Mouse (Mus musculus) CH12.LX (cell line): Measurements from ENCODE around the gene Smad6. TPM values are rescaled to one million over a fixed set of nuclear protein-coding genes. Genes with fewer than 3 reads are reported as not detected.

Source experiments
- DNase-seq: peaks from one replicate; pipeline ENCODE4 v3.0.0-alpha.2; 2013; ENCODE audit errors: extremely low read depth
- H3K27ac ChIP-seq: 2 replicates; pipeline ENCODE4 v1.5.1; 2012; ENCODE audit warnings: low read depth, mild to moderate bottlenecking, control low read depth, moderate library complexity; ENCODE audit not compliant: insufficient read depth
- H3K27me3 ChIP-seq: replicated peaks from 2 replicates; pipeline ENCODE3; 2012; ENCODE audit warnings: inconsistent platforms
- H3K36me3 ChIP-seq, 2 experiments: replicated peaks in 1 of 2; 2 replicates each; pipeline versions ENCODE3 to v1.6.1; 2012; ENCODE audit warnings: inconsistent platforms in 1 of 2, low read length in 1 of 2, mild to moderate bottlenecking in 1 of 2, mixed read lengths in 1 of 2, moderate library complexity in 1 of 2; ENCODE audit not compliant: control insufficient read depth in 1 of 2, insufficient read depth in 1 of 2
- H3K4me1 ChIP-seq, 2 experiments: 2 replicates each; pipeline ENCODE4 v1.6.1; 2012; ENCODE audit warnings: inconsistent platforms in 1 of 2, moderate library complexity in 1 of 2; ENCODE audit not compliant: insufficient read depth in 2 of 2, control insufficient read depth in 1 of 2
- H3K4me2 ChIP-seq: 2 replicates; pipeline ENCODE4 v1.6.1; 2012; ENCODE audit warnings: low read depth, mild to moderate bottlenecking, control low read depth; ENCODE audit not compliant: poor library complexity, insufficient read depth, severe bottlenecking
- H3K4me3 ChIP-seq, 3 experiments: fragments of 150-350 bp in 1 of 3; sonication (generic) in 1 of 3; replicated peaks in 1 of 3; 2 replicates each; pipeline versions ENCODE3 to v1.5.1; 2011 to 2012; ENCODE audit warnings: low read depth in 2 of 3, low read length in 2 of 3, mild to moderate bottlenecking in 2 of 3, moderate library complexity in 2 of 3, control low read depth in 1 of 3, improper control_type of control experiment in 1 of 3, inconsistent platforms in 1 of 3, mixed read lengths in 1 of 3; ENCODE audit not compliant: poor library complexity in 1 of 3
- H3K79me2 ChIP-seq: replicated peaks from 2 replicates; pipeline ENCODE4 v1.6.1; 2012; ENCODE audit warnings: mild to moderate bottlenecking, moderate library complexity; ENCODE audit not compliant: control insufficient read depth, poor library complexity, insufficient read depth, severe bottlenecking; ENCODE audit errors: extremely low read depth
- H3K9ac ChIP-seq: 2 replicates; pipeline ENCODE4 v1.6.1; 2012; ENCODE audit warnings: low read depth, mild to moderate bottlenecking, control low read depth, moderate library complexity; ENCODE audit not compliant: insufficient read depth
- H3K9me3 ChIP-seq: replicated peaks from 2 replicates; pipeline ENCODE3; 2012; ENCODE audit warnings: low read length, inconsistent platforms, mixed read lengths
- BHLHE40 ChIP-seq: IDR thresholded peaks from 2 replicates; pipeline ENCODE4 v1.6.1; 2011; ENCODE audit warnings: mild to moderate bottlenecking, low read depth, low read length, improper control_type of control experiment
- CHD1 ChIP-seq: IDR thresholded peaks from 2 replicates; pipeline ENCODE4 v1.6.1; 2012; ENCODE audit warnings: low read depth, low read length, improper control_type of control experiment, inconsistent platforms
- CTCF ChIP-seq, 2 experiments: IDR thresholded peaks in 1 of 2; conservative IDR thresholded peaks in 1 of 2; 2 replicates each; pipeline ENCODE4 v1.5.1; 2011 to 2012; ENCODE audit warnings: low read depth in 2 of 2, low read length in 2 of 2, improper control_type of control experiment in 1 of 2, inconsistent platforms in 1 of 2, mild to moderate bottlenecking in 1 of 2, moderate library complexity in 1 of 2
- IRF4 ChIP-seq: IDR thresholded peaks from 2 replicates; pipeline ENCODE4 v1.6.1; 2014; ENCODE audit warnings: low read depth, mild to moderate bottlenecking, inconsistent platforms, low read length, improper control_type of control experiment
- KAT2A ChIP-seq: IDR thresholded peaks from 2 replicates; pipeline ENCODE4 v1.6.1; 2012; ENCODE audit warnings: low read length, improper control_type of control experiment, inconsistent platforms; ENCODE audit not compliant: insufficient replicate concordance
- MAFK ChIP-seq: IDR thresholded peaks from 2 replicates; pipeline ENCODE4 v1.6.1; 2011; ENCODE audit warnings: low read length, improper control_type of control experiment; ENCODE audit not compliant: insufficient replicate concordance
- MAX ChIP-seq: IDR thresholded peaks from 2 replicates; pipeline ENCODE4 v1.6.1; 2011; ENCODE audit warnings: low read length, improper control_type of control experiment
- MXI1 ChIP-seq: IDR thresholded peaks from 2 replicates; pipeline ENCODE4 v1.6.1; 2011; ENCODE audit warnings: mild to moderate bottlenecking, low read depth, low read length, improper control_type of control experiment
- NELFE ChIP-seq: IDR thresholded peaks from 2 replicates; pipeline ENCODE4 v1.6.1; 2011; ENCODE audit warnings: low read depth, low read length, improper control_type of control experiment
- PAX5 ChIP-seq: IDR thresholded peaks from 2 replicates; pipeline ENCODE4 v1.6.1; 2012; ENCODE audit warnings: low read length, inconsistent platforms, mixed read lengths
- SMC3 ChIP-seq: IDR thresholded peaks from 2 replicates; pipeline ENCODE4 v1.6.1; 2011; ENCODE audit warnings: low read depth, low read length, improper control_type of control experiment
- TCF12 ChIP-seq: IDR thresholded peaks from 2 replicates; pipeline ENCODE4 v1.6.1; 2014; ENCODE audit warnings: low read depth, mild to moderate bottlenecking, inconsistent platforms, low read length, improper control_type of control experiment
- USF1 ChIP-seq: IDR thresholded peaks from 2 replicates; pipeline ENCODE4 v1.6.1; 2014; ENCODE audit warnings: low read depth, mild to moderate bottlenecking, inconsistent platforms, low read length, improper control_type of control experiment
- ZC3H11A ChIP-seq: IDR thresholded peaks from 2 replicates; pipeline ENCODE4 v1.6.1; 2012; ENCODE audit warnings: low read depth, mild to moderate bottlenecking, inconsistent platforms, low read length, improper control_type of control experiment
- ZNF384 ChIP-seq: IDR thresholded peaks from 2 replicates; pipeline ENCODE4 v1.6.1; 2012; ENCODE audit warnings: low read depth, low read length, improper control_type of control experiment, inconsistent platforms
- dilution Hi-C: fragments of 300-500 bp; cut with MboI; formaldehyde crosslinking; loops from 2 replicates; pipeline ENCODE4 v1.14.3; 2020; ENCODE audit warnings: low sequenced_read_pairs; ENCODE audit not compliant: extremely low pct_unique_long_range_greater_than_20kb, extremely low pct_ligation_motif_present
- in situ Hi-C: fragments of 300-500 bp; cut with MboI; formaldehyde crosslinking; loops from 3 replicates; pipeline ENCODE4 v1.14.3; 2019; ENCODE audit warnings: low sequenced_read_pairs, low pct_ligation_motif_present, low pct_unique_long_range_greater_than_20kb, mixed read lengths
- polyA plus RNA-seq: library from polyadenylated mRNA; unstranded; fragments of >175 nt; gene quantifications from 2 replicates; pipeline ENCODE4 v1.2.1, GENCODE M21; 2012; ENCODE audit warnings: low read depth; ENCODE audit not compliant: insufficient read length
- total RNA-seq, 2 experiments: library from RNA; depleted of rRNA; stranded (reverse); fragments of 300-350 nt in 1 of 2; fragments of >200 nt in 1 of 2; gene quantifications; 2 replicates each; pipeline ENCODE4 v1.2.3; 2012 to 2014

Gene Smad6
- total and polyA plus RNA-seq, 3 experiments: not detected

DNA sequence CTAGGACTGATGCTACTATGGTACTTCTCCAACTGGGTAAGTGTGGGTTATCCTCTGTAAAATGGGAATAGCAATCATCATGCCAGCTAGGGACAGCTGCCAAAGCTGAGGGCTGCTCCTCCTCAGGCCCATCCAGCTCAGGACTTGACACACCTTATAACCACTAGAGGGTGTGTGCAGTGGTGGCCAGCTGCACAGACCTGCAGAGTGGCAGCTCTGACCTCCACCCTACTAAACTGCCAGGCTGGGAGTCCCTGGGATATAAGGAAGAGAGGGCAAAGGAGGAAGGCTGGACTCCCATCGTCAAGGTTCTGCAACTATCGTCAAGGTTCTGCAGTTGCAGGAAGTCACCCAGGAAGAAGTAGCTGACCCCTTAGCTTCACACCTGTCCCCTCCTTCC, 3.1 kb upstream of the Smad6 start:
- peaks cover 21% of the 10 kb centered on the region for H3K9me3 ChIP-seq
- no peak overlapping the region for H3K9ac ChIP-seq
- in situ Hi-C loops: no loop called here
- dilution Hi-C loops: no loop called here
- H3K27me3 ChIP-seq: peaks cover 5% of the 10 kb centered on the region
- H3K4me3 ChIP-seq: no peak overlapping the region
- H3K27ac ChIP-seq: no peak overlapping the region
- peaks cover 0 to 39% of the 10 kb centered on the region in 2 experiments; a peak in 2 of 4 replicates for H3K4me1 ChIP-seq
- no peak overlapping the region for H3K4me2 ChIP-seq
- TF ChIP-seq NELFE (no peak), IRF4 (no peak), MAFK (no peak), BHLHE40 (no peak), KAT2A (no peak), TCF12 (no peak), CTCF (conservative IDR thresholded peaks at IDR 0.05 in 1 of 2, IDR thresholded peaks at IDR 0.05 in 1 of 2; ENCODE audit: low read depth in 2 of 2, low read length in 2 of 2) (peak in 1 of 2 experiments; percentile 52; a peak in 2 of 4 replicates), MAX (no peak), CHD1 (no peak), ZC3H11A (no peak), ZNF384 (no peak), SMC3 (peak; percentile 23; the same call in 1 of the 2 replicates), USF1 (no peak)
- DNase-seq: no peak
- H3K36me3 ChIP-seq: no peaks in the 10 kb centered on the region
- no peaks in the 10 kb centered on the region for H3K79me2 ChIP-seq

DNA sequence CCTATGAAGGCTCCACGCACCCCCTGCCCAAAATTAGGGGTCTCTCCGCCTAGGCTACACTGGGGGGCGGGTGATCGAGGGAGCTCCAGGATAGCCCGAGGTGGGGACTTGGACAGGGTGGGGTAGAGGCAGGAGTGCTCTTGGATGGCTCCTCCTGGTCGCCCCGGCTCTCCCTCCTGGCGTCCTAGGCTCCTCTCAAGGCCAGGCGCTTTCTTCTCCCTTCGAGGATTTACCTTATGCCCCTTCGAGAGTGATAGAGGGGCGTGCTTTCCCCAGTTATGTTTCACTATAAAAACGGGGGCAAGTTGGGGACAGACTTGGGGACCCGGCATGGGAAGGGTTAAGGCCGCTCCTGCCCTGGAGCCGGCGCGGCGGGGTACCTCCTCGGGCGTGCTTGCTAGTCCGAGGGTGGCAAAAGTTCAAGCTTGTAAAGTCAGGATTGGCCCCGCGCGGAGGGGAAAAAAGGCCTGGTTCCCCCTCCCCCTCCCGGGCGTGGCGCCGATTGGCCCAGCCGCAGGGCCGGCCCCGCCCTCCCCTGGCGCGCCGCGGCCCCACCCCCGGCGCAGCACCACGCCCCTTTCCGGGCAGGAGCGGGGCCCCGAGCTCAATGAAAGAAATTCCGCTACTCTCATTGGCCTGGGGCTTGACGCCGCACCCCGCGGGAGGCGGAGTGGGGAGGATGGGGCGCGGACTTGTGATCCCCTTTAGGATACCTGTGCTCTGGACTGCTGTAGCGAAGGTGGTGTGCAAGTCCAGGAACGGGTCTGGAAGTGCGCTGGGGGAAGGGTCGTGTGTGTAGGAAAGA, 905 bp upstream of the Smad6 start:
- H3K9me3 ChIP-seq: peaks cover 24% of the 10 kb centered on the region
- in situ Hi-C loops: no loop called here
- peaks cover 0 to 37% of the 10 kb centered on the region in 2 experiments; a peak in 2 of 4 replicates for H3K4me1 ChIP-seq
- H3K27ac ChIP-seq: no peak overlapping the region
- peak overlapping the region in 2 of 3 experiments; percentile 33 to 51 for H3K4me3 ChIP-seq
- peak overlapping the region; percentile 65 for H3K4me2 ChIP-seq
- peak; percentile 82 for DNase-seq
- no peaks in the 10 kb centered on the region for H3K79me2 ChIP-seq
- dilution Hi-C loops: no loop called here
- peak overlapping the region; percentile 39; the same call in 1 of the 2 replicates for H3K9ac ChIP-seq
- H3K36me3 ChIP-seq: no peaks in the 10 kb centered on the region
- H3K27me3 ChIP-seq: peaks cover 5% of the 10 kb centered on the region
- TF ChIP-seq MXI1 (no peak), PAX5 (no peak)
